Mouse (Mus musculus) testis, adult 2 months (tissue): ENCODE results near the gene Il12a.

Source experiments
- CTCF ChIP-seq: fragments of 200-500 bp; IDR thresholded peaks from 2 replicates; pipeline ENCODE4 v1.5.1; 2012; ENCODE audit warnings: low read depth, mild to moderate bottlenecking, inconsistent platforms, low read length, moderate library complexity; ENCODE audit not compliant: control insufficient read depth, insufficient read depth, insufficient replicate concordance
- POLR2A ChIP-seq: fragments of 200-500 bp; IDR thresholded peaks from 2 replicates; pipeline ENCODE4 v1.6.1; 2012; ENCODE audit warnings: low read depth, mild to moderate bottlenecking, inconsistent platforms, low read length, moderate library complexity; ENCODE audit not compliant: control insufficient read depth

- TF ChIP-seq POLR2A, result no peak
- peak; percentile 45; the same call in 1 of the 2 replicates for TF ChIP-seq CTCF
Measured at GRCm38 (mm10) chr3:68720258-68720657, 29.8 kb downstream of the Il12a start.
